Mouse (Mus musculus): ENCODE results near the gene Gm21680.
"Not testable (repeated sequence)": the region's sequence is repeated elsewhere in the genome, so short reads cannot be mapped to it uniquely, and the experiment has no call there.

Gene Gm21680

DNA sequence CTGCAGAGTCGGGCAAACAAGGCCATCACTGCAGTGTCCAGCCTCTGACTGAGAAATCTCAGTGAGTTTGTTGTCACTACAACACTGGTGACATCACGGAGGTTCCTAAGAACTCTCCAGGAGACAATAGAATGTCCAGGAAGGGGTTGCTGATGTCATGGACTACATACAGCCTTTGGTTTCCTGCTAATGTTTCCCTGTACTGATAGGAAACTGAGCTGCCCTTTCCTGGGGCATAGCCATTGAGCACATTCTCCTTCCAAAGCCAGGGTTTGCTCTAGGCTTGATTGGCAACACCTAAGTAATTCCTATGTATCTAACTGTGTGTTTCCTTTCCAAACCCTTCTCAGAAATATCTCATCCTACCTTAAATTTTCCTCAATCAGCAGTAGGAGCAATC lies at the start of gene Gm21680:
Gm21680 (minus strand) TSS at position 101 of the 400 bp plus-strand sequence.
- not testable (repeated sequence) for DNase-seq (ENCODE audit: inconsistent age in 2 of 2, low spot score in 1 of 2)

DNA sequence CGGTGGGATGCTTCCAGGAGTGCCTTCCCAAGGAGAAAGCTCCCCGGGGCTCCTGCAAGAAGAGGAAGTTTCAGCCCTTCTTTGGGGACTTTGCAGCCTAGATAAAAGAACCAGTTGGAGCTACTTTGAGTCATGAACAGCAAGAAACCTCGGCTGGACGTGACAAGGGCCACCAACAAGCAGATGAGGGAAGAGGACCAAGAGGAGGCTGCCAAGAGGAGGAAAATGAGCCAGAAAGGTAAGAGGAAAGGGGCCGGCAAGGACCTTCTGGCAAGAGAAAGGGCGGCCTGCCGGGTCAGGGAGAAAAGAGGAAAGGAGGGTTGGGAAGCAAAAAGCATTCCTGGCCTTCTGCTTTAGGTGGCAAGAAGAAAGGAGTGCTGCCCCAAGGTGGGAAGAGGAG lies 35.2 kb upstream of the Gm21680 start:
- DNase-seq (ENCODE audit: inconsistent age in 2 of 2, low spot score in 1 of 2) = not testable (repeated sequence)

DNA sequence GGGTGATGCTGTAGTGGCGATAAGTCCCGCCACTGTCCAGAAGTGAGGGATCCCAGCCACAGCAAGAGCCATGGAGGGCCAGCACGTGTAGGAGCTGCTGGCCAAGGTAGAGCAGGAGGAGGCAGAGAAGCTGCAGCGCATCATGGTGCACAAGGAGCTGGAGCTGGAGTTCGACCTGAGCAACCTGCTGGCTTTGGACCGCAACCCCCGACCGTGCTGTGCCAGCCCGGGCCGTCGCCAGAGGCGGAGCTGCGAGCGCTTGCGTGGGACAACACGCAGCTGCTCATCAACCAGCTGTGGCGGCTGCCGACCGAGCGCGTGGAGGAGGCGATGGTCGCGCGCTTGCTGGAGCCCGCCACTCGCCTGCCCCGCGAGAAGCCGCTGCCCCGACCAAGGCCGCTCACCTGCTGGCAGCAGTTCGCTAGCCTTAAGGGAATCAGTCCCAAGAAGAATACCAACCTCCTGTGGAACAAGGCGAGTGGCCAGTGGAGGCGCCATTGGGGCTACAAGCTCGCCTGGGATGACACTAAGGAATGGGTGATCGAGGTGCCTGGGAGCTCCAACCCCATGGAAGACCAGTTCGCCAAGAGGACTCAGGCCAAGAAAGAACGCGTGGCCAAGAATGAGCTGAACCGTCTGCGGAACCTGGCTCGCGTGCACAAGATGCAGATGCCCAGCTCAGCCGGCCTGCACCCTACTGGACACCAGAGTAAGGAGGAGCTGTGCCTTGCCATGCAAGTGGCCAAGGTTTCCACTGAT lies 34.7 kb upstream of the Gm21680 start:
- DNase-seq (ENCODE audit: inconsistent age in 2 of 2, low spot score in 1 of 2) = peak; percentile 40 to 75

DNA sequence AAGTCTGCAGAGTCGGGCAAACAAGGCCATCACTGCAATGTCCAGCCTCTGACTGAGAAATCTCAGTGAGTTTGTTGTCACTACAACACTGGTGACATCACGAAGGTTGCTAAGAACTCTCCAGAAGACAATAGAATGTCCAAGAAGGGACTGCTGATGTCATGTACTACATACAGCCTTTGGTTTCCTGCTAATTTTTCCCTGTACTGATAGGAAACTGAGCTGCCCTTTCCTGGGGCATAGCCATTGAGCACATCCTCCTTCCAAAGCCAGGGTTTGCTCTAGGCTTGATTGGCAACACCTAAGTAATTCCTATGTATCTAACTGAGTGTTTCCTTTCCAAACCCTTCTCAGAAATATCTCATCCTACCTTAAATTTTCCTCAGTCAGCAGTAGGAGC lies 32.2 kb upstream of the Gm21680 start, which contains the start of gene Gm1979:
Gm1979 (minus strand) TSS at position 101 of the 400 bp plus-strand sequence.
- DNase-seq (ENCODE audit: inconsistent age in 2 of 2, low spot score in 1 of 2) = not testable (repeated sequence)

DNA sequence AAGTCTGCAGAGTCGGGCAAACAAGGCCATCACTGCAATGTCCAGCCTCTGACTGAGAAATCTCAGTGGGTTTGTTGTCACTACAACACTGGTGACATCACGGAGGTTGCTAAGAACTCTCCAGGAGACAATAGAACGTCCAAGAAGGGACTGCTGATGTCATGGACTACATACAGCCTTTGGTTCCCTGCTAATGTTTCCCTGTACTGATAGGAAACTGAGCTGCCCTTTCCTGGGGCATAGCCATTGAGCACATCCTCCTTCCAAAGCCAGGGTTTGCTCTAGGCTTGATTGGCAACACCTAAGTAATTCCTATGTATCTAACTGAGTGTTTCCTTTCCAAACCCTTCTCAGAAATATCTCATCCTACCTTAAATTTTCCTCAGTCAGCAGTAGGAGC lies 16.1 kb upstream of the Gm21680 start, which contains the start of gene Gm21698:
Gm21698 (minus strand) TSS at position 101 of the 400 bp plus-strand sequence.
- not testable (repeated sequence) for DNase-seq (ENCODE audit: inconsistent age in 2 of 2, low spot score in 1 of 2)

DNA sequence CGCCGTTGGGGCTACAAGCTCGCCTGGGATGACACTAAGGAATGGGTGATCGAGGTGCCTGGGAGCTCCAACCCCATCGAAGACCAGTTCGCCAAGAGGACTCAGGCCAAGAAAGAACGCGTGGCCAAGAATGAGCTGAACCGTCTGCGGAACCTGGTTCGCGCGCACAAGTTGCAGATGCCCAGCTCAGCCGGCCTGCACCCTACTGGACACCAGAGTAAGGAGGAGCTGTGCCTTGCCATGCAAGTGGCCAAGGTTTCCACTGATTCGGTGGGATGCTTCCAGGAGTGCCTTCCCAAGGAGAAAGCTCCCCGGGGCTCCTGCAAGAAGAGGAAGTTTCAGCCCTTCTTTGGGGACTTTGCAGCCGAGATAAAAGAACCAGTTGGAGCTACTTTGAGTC lies 15.4 kb downstream of the Gm21680 start:
- peak in 1 of 2 experiments; percentile 24 for DNase-seq (ENCODE audit: inconsistent age in 2 of 2, low spot score in 1 of 2)

DNA sequence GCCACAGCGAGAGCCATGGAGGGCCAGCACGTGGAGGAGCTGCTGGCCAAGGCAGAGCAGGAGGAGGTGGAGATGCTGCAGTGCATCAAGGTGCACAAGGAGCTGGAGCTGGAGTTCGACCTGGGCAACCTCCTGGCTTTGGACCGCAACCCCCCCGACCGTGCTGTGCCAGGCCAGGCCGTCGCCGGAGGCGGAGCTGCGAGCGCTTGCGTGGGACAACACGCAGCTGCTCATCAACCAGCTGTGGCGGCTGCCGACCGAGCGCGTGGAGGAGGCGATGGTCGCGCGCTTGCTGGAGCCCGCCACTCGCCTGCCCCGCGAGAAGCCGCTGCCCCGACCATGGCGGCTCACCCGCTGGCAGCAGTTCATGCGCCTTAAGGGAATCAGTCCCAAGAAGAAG lies 15.9 kb downstream of the Gm21680 start:
- DNase-seq (ENCODE audit: inconsistent age in 2 of 2, low spot score in 1 of 2) = peak in 1 of 2 experiments; percentile 22

DNA sequence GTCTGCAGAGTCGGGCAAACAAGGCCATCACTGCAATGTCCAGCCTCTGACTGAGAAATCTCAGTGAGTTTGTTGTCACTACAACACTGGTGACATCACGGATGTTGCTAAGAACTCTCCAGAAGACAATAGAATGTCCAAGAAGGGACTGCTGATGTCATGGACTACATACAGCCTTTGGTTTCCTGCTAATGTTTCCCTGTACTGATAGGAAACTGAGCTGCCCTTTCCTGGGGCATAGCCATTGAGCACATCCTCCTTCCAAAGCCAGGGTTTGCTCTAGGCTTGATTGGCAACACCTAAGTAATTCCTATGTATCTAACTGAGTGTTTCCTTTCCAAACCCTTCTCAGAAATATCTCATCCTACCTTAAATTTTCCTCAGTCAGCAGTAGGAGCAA lies 18.1 kb downstream of the Gm21680 start, which contains the start of gene Gm21671:
Gm21671 (minus strand) TSS at position 101 of the 400 bp plus-strand sequence.
- DNase-seq (ENCODE audit: inconsistent age in 2 of 2, low spot score in 1 of 2) = not testable (repeated sequence)

DNA sequence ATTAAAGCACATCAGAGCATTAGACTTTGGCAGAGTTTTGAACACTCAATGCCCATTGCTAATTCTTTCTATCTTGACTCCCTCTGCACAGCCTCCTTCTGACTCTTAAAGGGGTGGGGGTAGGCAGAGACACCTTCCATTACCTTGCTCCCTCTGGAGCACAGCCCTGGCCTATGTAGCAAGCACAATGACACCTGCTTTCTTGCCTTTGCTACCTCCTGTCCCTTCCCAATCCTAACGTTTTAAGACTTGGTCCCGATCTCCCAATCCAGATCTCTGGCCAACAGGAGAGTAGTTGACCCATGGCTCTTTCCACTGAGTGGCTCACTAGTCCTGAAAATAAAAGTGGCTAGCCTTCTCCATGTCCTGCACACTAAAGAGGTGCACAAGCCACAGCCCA lies 27.1 kb downstream of the Gm21680 start:
- not testable (repeated sequence) for DNase-seq (ENCODE audit: inconsistent age in 2 of 2, low spot score in 1 of 2)

DNA sequence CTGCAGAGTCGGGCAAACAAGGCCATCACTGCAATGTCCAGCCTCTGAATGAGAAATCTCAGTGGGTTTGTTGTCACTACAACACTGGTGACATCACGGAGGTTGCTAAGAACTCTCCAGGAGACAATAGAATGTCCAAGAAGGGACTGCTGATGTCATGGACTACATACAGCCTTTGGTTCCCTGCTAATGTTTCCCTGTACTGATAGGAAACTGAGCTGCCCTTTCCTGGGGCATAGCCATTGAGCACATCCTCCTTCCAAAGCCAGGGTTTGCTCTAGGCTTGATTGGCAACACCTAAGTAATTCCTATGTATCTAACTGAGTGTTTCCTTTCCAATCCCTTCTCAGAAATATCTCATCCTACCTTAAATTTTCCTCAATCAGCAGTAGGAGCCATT lies 30.2 kb downstream of the Gm21680 start, which contains the start of gene Gm21663:
Gm21663 (minus strand) TSS at position 101 of the 400 bp plus-strand sequence.
- DNase-seq (ENCODE audit: inconsistent age in 2 of 2, low spot score in 1 of 2) = not testable (repeated sequence)
